Mouse (Mus musculus): ENCODE measurements around the gene Sh2d3c. TPM values are rescaled to one million over a fixed set of nuclear protein-coding genes. Genes with fewer than 3 reads are reported as not detected.

Gene Sh2d3c
- polyA plus RNA-seq, 1 experiment from 2014 or later: 17.0 TPM

DNA sequence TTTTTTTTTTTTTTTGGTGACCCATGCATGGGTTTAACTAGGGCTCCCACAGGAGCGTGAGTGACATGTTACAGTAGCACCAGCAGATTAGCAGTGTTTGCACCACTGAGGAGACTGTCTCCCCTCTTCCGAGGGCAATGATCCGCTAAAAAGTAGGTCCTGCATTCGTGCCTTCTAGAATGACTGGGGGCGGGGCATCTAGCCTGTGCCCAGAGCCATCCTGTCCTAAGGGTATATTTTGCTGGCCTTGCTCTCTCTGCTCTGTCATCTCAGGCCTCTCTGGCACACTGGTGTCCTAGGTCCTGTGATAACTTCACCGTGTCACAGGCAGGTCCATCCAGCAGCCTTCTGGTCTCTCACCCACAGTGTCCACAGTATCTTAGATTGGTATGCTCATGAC, 21.2 kb upstream of the Sh2d3c start:
- Histone ChIP-seq H3K27ac (no peak overlapping the region), H3K4me2 (no peak overlapping the region), H3K9me3 (no peaks in the 10 kb centered on the region), H3K27me3 (no peaks in the 10 kb centered on the region), H3K9ac (replicated peaks) (no peak overlapping the region), H3K4me1 (replicated peaks) (no peaks in the 10 kb centered on the region), H3K36me3 (peaks cover 27% of the 10 kb centered on the region), H3K4me3 (replicated peaks) (no peak overlapping the region)
- ATAC-seq (ENCODE audit: insufficient number of reproducible peaks, insufficient read depth, low FRiP score, low TSS enrichment, low read depth): no peak
- WGBS: 83% methylated on average over 6 of the region's 6 CpGs

DNA sequence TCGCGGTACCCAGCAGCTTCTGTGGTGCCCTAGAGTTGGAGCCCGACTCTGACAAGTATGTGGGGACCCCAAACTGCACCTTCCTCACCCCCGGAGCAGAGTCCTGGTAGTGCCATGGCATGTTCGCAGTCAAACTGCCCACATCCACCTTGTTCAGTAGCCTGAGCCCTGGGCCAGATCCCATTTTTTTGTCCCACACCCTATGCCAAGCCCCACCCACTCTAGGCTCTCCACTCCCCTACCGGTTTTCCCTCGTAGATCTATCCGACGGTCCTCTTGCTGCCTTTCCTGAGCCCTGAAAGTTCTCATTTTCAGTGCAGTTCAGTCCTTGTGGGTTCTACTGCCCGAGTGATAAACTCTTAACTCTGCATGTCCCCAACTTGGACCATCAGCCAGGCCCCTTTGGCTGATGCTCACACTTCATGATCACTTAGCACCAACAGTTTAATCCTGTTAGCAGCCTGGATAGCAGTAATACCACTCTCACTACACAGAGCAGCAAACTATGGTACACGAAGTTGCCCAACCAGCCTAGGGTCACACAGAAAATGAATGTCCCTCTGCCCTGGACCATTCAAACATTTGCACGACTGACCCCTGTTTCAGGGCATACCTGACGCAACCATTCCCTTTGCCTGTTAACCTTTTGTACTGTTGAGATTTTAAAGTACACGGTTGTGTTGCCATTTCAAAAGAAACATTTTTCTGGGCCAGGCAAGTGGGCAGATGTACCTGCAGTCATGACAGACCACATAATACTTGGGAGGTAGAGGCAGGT, 19.7 kb upstream of the Sh2d3c start:
- H3K4me2 ChIP-seq: no peak overlapping the region
- H3K4me1 ChIP-seq (replicated peaks): no peaks in the 10 kb centered on the region
- 85% methylated on average over 14 of the region's 14 CpGs for WGBS
- H3K4me3 ChIP-seq (replicated peaks): no peak overlapping the region
- H3K27me3 ChIP-seq: no peaks in the 10 kb centered on the region
- H3K9me3 ChIP-seq: no peaks in the 10 kb centered on the region
- peaks cover 42% of the 10 kb centered on the region for H3K36me3 ChIP-seq
- ATAC-seq (ENCODE audit: insufficient number of reproducible peaks, insufficient read depth, low FRiP score, low TSS enrichment, low read depth): no peak
- no peak overlapping the region for H3K9ac ChIP-seq (replicated peaks)
- H3K27ac ChIP-seq: no peak overlapping the region

- no peak overlapping the region for H3K4me3 ChIP-seq (replicated peaks)
- 96% methylated on average over 8 of the region's 8 CpGs for WGBS
- no peak overlapping the region for H3K9ac ChIP-seq (replicated peaks)
- H3K4me2 ChIP-seq: no peak overlapping the region
- no peak overlapping the region for H3K27ac ChIP-seq
- H3K27me3 ChIP-seq: no peaks in the 10 kb centered on the region
- ATAC-seq (ENCODE audit: insufficient number of reproducible peaks, insufficient read depth, low FRiP score, low TSS enrichment, low read depth): no peak
- no peaks in the 10 kb centered on the region for H3K9me3 ChIP-seq
- no peaks in the 10 kb centered on the region for H3K4me1 ChIP-seq (replicated peaks)
- peaks cover 61% of the 10 kb centered on the region for H3K36me3 ChIP-seq
These were observed 17.8 kb upstream of the Sh2d3c start for GRCm38 (mm10) chr2:32703046-32703445.

GRCm38 (mm10) chr2:32704021-32704421, 16.8 kb upstream of the Sh2d3c start, which contains the start of gene Fpgs:
Fpgs (minus strand) TSS chr2:32704145.
- no peaks in the 10 kb centered on the region for H3K27me3 ChIP-seq
- peaks cover 71% of the 10 kb centered on the region for H3K36me3 ChIP-seq
- H3K4me2 ChIP-seq: no peak within 1 kb of the TSS
- no peak for ATAC-seq (ENCODE audit: insufficient number of reproducible peaks, insufficient read depth, low FRiP score, low TSS enrichment, low read depth)
- no peak within 1 kb of the TSS for H3K4me3 ChIP-seq (replicated peaks)
- H3K27ac ChIP-seq: no peak within 1 kb of the TSS
- no peak within 1 kb of the TSS for H3K9ac ChIP-seq (replicated peaks)
- H3K4me1 ChIP-seq (replicated peaks): 0 out of 2 replicates have a peak, but pooled peaks cover 2% of the 10 kb centered on the region
- 88% methylated on average over 2 of the region's 2 CpGs for whole genome bisulfite sequencing
- no peaks in the 10 kb centered on the region for H3K9me3 ChIP-seq

DNA sequence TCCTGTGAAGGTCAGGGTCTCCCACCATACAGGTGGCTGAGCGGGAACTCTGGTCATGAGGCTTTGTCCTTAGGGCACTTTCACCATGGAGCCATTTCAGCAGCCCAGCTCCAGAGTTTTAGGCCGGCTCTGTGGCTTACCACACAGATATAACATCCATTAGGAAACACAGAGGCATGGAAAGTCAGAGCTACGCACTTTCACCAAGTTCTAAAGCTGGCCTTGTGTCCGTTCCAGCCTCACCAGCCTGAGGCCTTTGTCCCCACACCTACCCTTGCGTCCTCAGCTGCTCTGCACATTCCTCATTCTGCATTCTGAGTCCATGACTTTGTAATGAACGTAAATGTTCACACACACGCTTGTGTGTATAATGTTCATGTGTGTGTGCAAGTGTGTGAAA, 15.8 kb upstream of the Sh2d3c start:
- 93% methylated on average over 7 of the region's 7 CpGs for WGBS
- Histone ChIP-seq H3K27me3 (no peaks in the 10 kb centered on the region), H3K4me1 (replicated peaks) (0 out of 2 replicates have a peak, but pooled peaks cover 2% of the 10 kb centered on the region), H3K4me3 (replicated peaks) (no peak overlapping the region), H3K36me3 (peaks cover 81% of the 10 kb centered on the region), H3K9me3 (no peaks in the 10 kb centered on the region), H3K27ac (no peak overlapping the region), H3K9ac (replicated peaks) (no peak overlapping the region), H3K4me2 (no peak overlapping the region)
- ATAC-seq (ENCODE audit: insufficient number of reproducible peaks, insufficient read depth, low FRiP score, low TSS enrichment, low read depth): no peak

- peaks cover 11% of the 10 kb centered on the region for H3K4me1 ChIP-seq (replicated peaks)
- no peak for ATAC-seq (ENCODE audit: insufficient number of reproducible peaks, insufficient read depth, low FRiP score, low TSS enrichment, low read depth)
- H3K9me3 ChIP-seq: no peaks in the 10 kb centered on the region
- H3K4me2 ChIP-seq: no peak overlapping the region
- no peak overlapping the region for H3K4me3 ChIP-seq (replicated peaks)
- H3K27me3 ChIP-seq: no peaks in the 10 kb centered on the region
- peaks cover 96% of the 10 kb centered on the region for H3K36me3 ChIP-seq
- no peak overlapping the region for H3K9ac ChIP-seq (replicated peaks)
- H3K27ac ChIP-seq: no peak overlapping the region
- WGBS: 94% methylated on average over 6 of the region's 6 CpGs
These were observed 13.9 kb upstream of the Sh2d3c start for GRCm38 (mm10) chr2:32706971-32707370.

DNA sequence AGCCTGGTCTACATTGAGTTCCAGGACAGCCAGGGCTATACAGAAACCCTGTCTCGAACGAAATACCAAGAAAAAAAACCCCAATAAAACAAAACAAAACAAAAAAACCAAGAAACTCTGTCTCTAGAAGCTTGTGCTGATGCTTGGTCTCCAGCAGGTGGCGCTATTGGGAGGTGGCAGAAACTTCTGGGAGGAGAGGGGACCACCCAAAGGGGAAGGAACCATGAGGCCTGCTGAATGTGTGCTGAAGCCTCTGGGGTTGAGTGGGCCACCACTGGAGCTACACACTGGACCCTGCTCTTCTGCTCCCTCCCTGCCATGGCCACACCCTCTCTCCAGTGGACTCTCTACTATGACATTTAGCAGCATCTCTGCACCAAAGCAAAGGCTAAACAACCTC, 12.2 kb upstream of the Sh2d3c start:
- peaks cover 12% of the 10 kb centered on the region for H3K4me1 ChIP-seq (replicated peaks)
- H3K4me3 ChIP-seq (replicated peaks): no peak overlapping the region
- WGBS: 56% methylated on average over 3 of the region's 3 CpGs
- peaks cover 79% of the 10 kb centered on the region for H3K36me3 ChIP-seq
- H3K9ac ChIP-seq (replicated peaks): no peak overlapping the region
- H3K9me3 ChIP-seq: no peaks in the 10 kb centered on the region
- no peak for ATAC-seq (ENCODE audit: insufficient number of reproducible peaks, insufficient read depth, low FRiP score, low TSS enrichment, low read depth)
- H3K4me2 ChIP-seq: no peak overlapping the region
- H3K27ac ChIP-seq: no peak overlapping the region
- H3K27me3 ChIP-seq: no peaks in the 10 kb centered on the region

GRCm38 (mm10) chr2:32709521-32710137, 11.2 kb upstream of the Sh2d3c start:
- Histone ChIP-seq H3K36me3 (peaks cover 69% of the 10 kb centered on the region), H3K4me2 (no peak overlapping the region), H3K9ac (replicated peaks) (no peak overlapping the region), H3K27ac (no peak overlapping the region), H3K4me3 (replicated peaks) (no peak overlapping the region), H3K27me3 (no peaks in the 10 kb centered on the region), H3K4me1 (replicated peaks) (peaks cover 18% of the 10 kb centered on the region), H3K9me3 (no peaks in the 10 kb centered on the region)
- WGBS: 95% methylated on average over 20 of the region's 20 CpGs
- ATAC-seq (ENCODE audit: insufficient number of reproducible peaks, insufficient read depth, low FRiP score, low TSS enrichment, low read depth): no peak

- Histone ChIP-seq H3K27ac (no peak overlapping the region), H3K9ac (replicated peaks) (no peak overlapping the region), H3K9me3 (no peaks in the 10 kb centered on the region), H3K36me3 (peaks cover 61% of the 10 kb centered on the region), H3K4me2 (no peak overlapping the region), H3K4me1 (replicated peaks) (peaks cover 18% of the 10 kb centered on the region), H3K4me3 (replicated peaks) (no peak overlapping the region), H3K27me3 (no peaks in the 10 kb centered on the region)
- ATAC-seq (ENCODE audit: insufficient number of reproducible peaks, insufficient read depth, low FRiP score, low TSS enrichment, low read depth): no peak
- 90% methylated on average over 5 of the region's 5 CpGs for WGBS
These were observed 10.4 kb upstream of the Sh2d3c start for GRCm38 (mm10) chr2:32710425-32710824.

DNA sequence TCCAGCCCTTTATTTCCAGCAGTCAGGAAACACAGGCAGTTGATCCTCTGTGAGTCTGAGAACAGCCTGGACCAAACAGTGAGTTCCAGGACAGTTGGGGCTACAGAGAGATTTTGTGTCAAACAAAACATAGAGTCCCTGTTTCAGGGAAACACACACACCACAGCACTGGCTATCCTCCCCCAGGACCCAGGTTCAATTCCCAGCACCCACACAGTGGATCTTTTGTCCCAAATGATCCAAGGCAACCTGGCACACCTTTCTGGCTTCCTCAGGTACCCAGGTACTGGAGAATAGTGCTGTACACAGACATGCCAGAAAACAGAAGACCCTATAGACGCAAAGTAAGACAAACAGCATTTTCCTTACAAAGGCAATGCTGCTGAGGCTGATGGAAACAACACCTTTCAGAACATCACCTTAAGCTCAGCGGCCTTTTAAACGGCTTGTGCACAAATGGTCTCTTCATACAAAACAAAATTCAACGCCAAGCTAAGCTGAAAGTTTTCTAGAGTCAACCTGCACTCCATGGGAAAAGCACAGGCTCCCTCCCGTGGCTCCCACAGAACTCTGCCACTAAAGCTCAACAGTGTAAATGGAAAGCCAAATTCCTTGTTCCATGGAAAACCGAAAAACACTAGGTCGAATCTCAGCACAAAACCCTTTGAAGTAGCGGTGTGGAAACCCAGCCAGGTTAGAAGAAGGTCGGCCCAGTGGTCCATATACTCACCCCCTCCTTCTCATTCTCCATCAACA, 9.4 kb upstream of the Sh2d3c start:
- H3K36me3 ChIP-seq: peaks cover 51% of the 10 kb centered on the region
- no peaks in the 10 kb centered on the region for H3K27me3 ChIP-seq
- no peak for ATAC-seq (ENCODE audit: insufficient number of reproducible peaks, insufficient read depth, low FRiP score, low TSS enrichment, low read depth)
- peak overlapping the region; percentile 90 for H3K9ac ChIP-seq (replicated peaks)
- H3K27ac ChIP-seq: peak overlapping the region; percentile 98
- no peaks in the 10 kb centered on the region for H3K9me3 ChIP-seq
- peak overlapping the region; percentile 87 for H3K4me2 ChIP-seq
- H3K4me1 ChIP-seq (replicated peaks): peaks cover 18% of the 10 kb centered on the region
- 23% methylated on average over 9 of the region's 9 CpGs for WGBS
- peak overlapping the region; percentile 89 for H3K4me3 ChIP-seq (replicated peaks)

GRCm38 (mm10) chr2:32712108-32712551, 8.7 kb upstream of the Sh2d3c start:
- Histone ChIP-seq H3K4me3 (replicated peaks) (peak overlapping the region; percentile 89), H3K4me2 (peak overlapping the region; percentile 87), H3K9ac (replicated peaks) (peak overlapping the region; percentile 90), H3K27me3 (no peaks in the 10 kb centered on the region), H3K4me1 (replicated peaks) (peaks cover 18% of the 10 kb centered on the region), H3K27ac (peak overlapping the region; percentile 98), H3K9me3 (no peaks in the 10 kb centered on the region), H3K36me3 (peaks cover 44% of the 10 kb centered on the region)
- under 1% methylated on average over 41 of the region's 41 CpGs for WGBS
- ATAC-seq (ENCODE audit: insufficient number of reproducible peaks, insufficient read depth, low FRiP score, low TSS enrichment, low read depth): peak; percentile 29; the same call in 1 of the 2 replicates

All from limb, embryonic 12.5 days (tissue).